Mouse (Mus musculus) ES-CJ7 (cell line): ENCODE measurements at regions not wholly inside any gene's neighbourhood (a gene's known extent, or its start where the extent isn't known, plus 50 kb on each side); places are given as distances from the start of the nearest gene placed in this dataset.
A peak's percentile ranks its signal among the peaks of the same experiment; 100 is the strongest.

Experiments used
- DNase-seq: peaks from one replicate; pipeline ENCODE4 v3.0.0; 2011; ENCODE audit warnings: low read depth, low spot score

- DNase-seq = peak; percentile 19
Observed at GRCm38 (mm10) chr17:54753396-54753994, 454.7 kb upstream of the Slc5a7 start.

- no peak for DNase-seq
Observed at GRCm38 (mm10) chr17:54752917-54753316, 454.1 kb upstream of the Slc5a7 start.

- DNase-seq = no peak
Observed at GRCm38 (mm10) chr17:54735836-54736235, 437.0 kb upstream of the Slc5a7 start.

GRCm38 (mm10) chr17:54727660-54728059 lies 428.8 kb upstream of the Slc5a7 start:
- peak; percentile 51 for DNase-seq

- DNase-seq = no peak
Observed at GRCm38 (mm10) chr17:54726693-54727092, 427.9 kb upstream of the Slc5a7 start.

- no peak for DNase-seq
Observed at GRCm38 (mm10) chr17:54713026-54713425, 414.2 kb upstream of the Slc5a7 start.

GRCm38 (mm10) chr17:54707811-54708210 lies 409.0 kb upstream of the Slc5a7 start:
- peak; percentile 94 for DNase-seq

- no peak for DNase-seq
Observed at GRCm38 (mm10) chr17:54701346-54702108, 402.7 kb upstream of the Slc5a7 start.

- no peak for DNase-seq
Observed at GRCm38 (mm10) chr17:54694637-54695036, 395.8 kb upstream of the Slc5a7 start.

GRCm38 (mm10) chr17:54685143-54686040 lies 386.6 kb upstream of the Slc5a7 start:
- no peak for DNase-seq

- DNase-seq = no peak
Observed at GRCm38 (mm10) chr17:54678111-54678510, 379.3 kb upstream of the Slc5a7 start.

GRCm38 (mm10) chr17:54669499-54669898 lies 370.7 kb upstream of the Slc5a7 start:
- no peak for DNase-seq

- DNase-seq = peak; percentile 59
Observed at GRCm38 (mm10) chr17:54662558-54663245, 363.9 kb upstream of the Slc5a7 start.

GRCm38 (mm10) chr17:54656553-54656952 lies 357.7 kb upstream of the Slc5a7 start:
- DNase-seq = no peak
